Comparison of ENCODE assay signal across 1 mouse cellular context in genomic region chr6:134898095-134898965, GRCm38 (mm10).
TF ChIP-seq lines count a peak whose summit lies in the region.

Gene Gpr19, minus strand, starts transcription at chr6:134898578.

TF ChIP-seq in CH12.LX, 34 proteins besides CTCF, POLR2A, EP300 and RAD21 (continued from another document):
- no peak for TF ChIP-seq JUN (IDR thresholded peaks at IDR 0.05; ENCODE audit: insufficient read depth, low read depth, low read length)
- TF ChIP-seq USF2 (conservative IDR thresholded peaks at IDR 0.05; ENCODE audit: low read depth, low read length) = no peak
- no peak for TF ChIP-seq NELFE (IDR thresholded peaks at IDR 0.05; ENCODE audit: low read depth, low read length)
- TF ChIP-seq MYC (IDR thresholded peaks at IDR 0.05; ENCODE audit: low read depth, low read length) = peak; percentile 62; the same call in 1 of the 2 replicates
- no peak for TF ChIP-seq USF1 (IDR thresholded peaks at IDR 0.05; ENCODE audit: low read depth, low read length)
- TF ChIP-seq MAX (IDR thresholded peaks at IDR 0.05; ENCODE audit: low read length) = peak; percentile 92
- peak; percentile 45; the same call in 1 of the 2 replicates for TF ChIP-seq E2F4 (IDR thresholded peaks at IDR 0.05; ENCODE audit: insufficient replicate concordance, low read depth, low read length)
- TF ChIP-seq UBTF (IDR thresholded peaks at IDR 0.05; ENCODE audit: low read depth, low read length) = 0 out of 2 replicates have a peak, but pooled peaks have one; percentile 32
- TF ChIP-seq MEF2A (IDR thresholded peaks at IDR 0.05; ENCODE audit: borderline replicate concordance, low read depth, low read length) = peak; percentile 73; the same call in 1 of the 2 replicates
- TF ChIP-seq BHLHE40 (IDR thresholded peaks at IDR 0.05; ENCODE audit: low read depth, low read length) = peak; percentile 98
- TF ChIP-seq IRF4 (IDR thresholded peaks at IDR 0.05; ENCODE audit: low read depth, low read length) = 0 out of 2 replicates have a peak, but pooled peaks have one; percentile 74
- peak; percentile 4 for TF ChIP-seq HCFC1 (IDR thresholded peaks at IDR 0.05; ENCODE audit: low read depth, low read length)
- peak; percentile 91 for TF ChIP-seq ZMIZ1 (IDR thresholded peaks at IDR 0.05; ENCODE audit: low read depth, low read length)
- no peak; the same call in 1 of the 2 replicates for TF ChIP-seq CHD2 (IDR thresholded peaks at IDR 0.05; ENCODE audit: low read length)
- TF ChIP-seq TCF12 (IDR thresholded peaks at IDR 0.05; ENCODE audit: low read depth, low read length) = peak; percentile 76
- no peak for TF ChIP-seq ZC3H11A (IDR thresholded peaks at IDR 0.05; ENCODE audit: low read depth, low read length)
- TF ChIP-seq MXI1 (IDR thresholded peaks at IDR 0.05; ENCODE audit: low read depth, low read length) = peak; percentile 24; the same call in 1 of the 2 replicates
- TF ChIP-seq ETS1 (conservative IDR thresholded peaks at IDR 0.05; ENCODE audit: low read depth, low read length) = peak; percentile 86
- peak; percentile 48; the same call in 1 of the 2 replicates for TF ChIP-seq ELF1 (IDR thresholded peaks at IDR 0.05; ENCODE audit: low read depth, low read length)
- peak; percentile 91 for TF ChIP-seq TBP (conservative IDR thresholded peaks at IDR 0.05; ENCODE audit: low read depth, low read length)
- TF ChIP-seq PAX5 (IDR thresholded peaks at IDR 0.05; ENCODE audit: low read length) = no peak
- peak; percentile 29; the same call in 1 of the 2 replicates for TF ChIP-seq MAZ (IDR thresholded peaks at IDR 0.05; ENCODE audit: low read depth, low read length)
- peak; percentile 90 for TF ChIP-seq NRF1 (IDR thresholded peaks at IDR 0.05; ENCODE audit: low read depth, low read length)
- peak; percentile 77 for TF ChIP-seq SIN3A (IDR thresholded peaks at IDR 0.05; ENCODE audit: low read length)
